ENCODE assay signal across 12 mouse cellular contexts in the genomic region with DNA sequence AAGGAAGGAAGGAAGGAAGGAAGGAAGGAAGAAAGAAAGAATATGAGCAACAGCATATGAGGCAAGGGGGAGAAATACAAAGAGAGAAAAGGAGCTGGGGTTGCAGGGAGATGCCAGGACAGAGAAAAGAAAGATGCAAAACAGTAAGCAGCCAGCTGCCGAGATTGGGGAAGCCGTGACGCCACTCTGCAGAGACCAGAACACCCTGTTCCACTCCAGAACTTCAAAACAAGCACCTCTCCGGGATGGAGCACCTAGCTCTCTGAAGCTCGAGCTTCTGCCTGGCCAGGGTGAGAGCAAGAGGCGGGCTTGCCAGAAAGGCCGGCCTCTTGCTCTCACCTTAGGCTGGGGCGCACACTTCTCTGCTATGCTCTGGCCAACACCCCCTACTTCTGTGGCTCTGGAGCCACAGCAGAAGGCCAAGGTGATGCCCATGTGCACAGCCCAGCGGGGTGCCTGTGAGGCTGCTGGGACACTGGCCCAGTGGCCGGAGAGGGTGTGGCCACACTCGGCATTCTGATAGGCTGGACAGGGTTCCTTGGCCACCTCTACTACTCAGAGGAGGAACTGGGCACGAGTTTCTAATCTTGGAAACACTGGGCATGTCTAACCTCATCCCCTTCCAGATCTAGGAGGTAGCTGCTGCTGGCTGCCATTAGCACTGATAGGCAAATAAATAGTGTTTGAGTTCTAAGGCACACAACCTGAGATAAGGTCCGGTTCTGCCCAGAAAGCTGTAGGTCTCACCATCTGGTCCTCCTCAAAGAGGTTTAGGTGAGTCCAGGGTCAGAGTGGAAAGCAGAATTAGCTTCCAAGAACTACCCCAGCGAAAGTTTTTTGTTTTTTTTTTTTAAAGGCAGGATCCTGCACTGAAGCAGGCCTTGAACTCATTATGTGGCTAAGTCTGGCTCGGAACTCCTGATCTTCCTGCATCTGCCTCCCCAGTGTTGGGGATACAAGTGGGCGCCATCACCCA. TPM values are rescaled to one million over a fixed set of nuclear protein-coding genes. Genes with fewer than 3 reads are reported as not detected.
DNase-seq lines count a peak whose midpoint lies in the region; ATAC-seq and TF ChIP-seq lines count a peak whose summit lies in the region.
"Had no signal": no experiment of that assay in that cellular context is flagged by ENCODE, and none has a peak within 500 bp of the region (broad histone marks: within the 10 kb centered on the region; RNA-seq: fewer than 3 reads in every experiment).

No protein-coding gene starts in this region.

- DNase-seq in kidney, adult 2 months: peak; percentile 59
- no peak for DNase-seq in kidney, postnatal 4 days
- DNase-seq in ES-E14 (ENCODE audit: low read depth, low spot score) (no peak), liver (no peak)
- peak; percentile 93 for DNase-seq in cerebellum, adult 11 months
- DNase-seq in gastrocnemius, postnatal 25 days: peak; percentile 85
- no peak for DNase-seq in neural tube, embryonic 10.5 days (ENCODE audit: extremely low spot score, low spot score)

- H3K27ac ChIP-seq in kidney, adult 2 months (ENCODE audit: insufficient read depth, low read depth, low read length): no peak overlapping the region
- no peak overlapping the region for H3K27ac ChIP-seq in ES-E14 (ENCODE audit: insufficient read depth, low read depth, low read length, poor library complexity, severe bottlenecking)

- H3K36me3 ChIP-seq in kidney, adult 2 months (ENCODE audit: control insufficient read depth, insufficient read depth, low read length): no peaks in the 10 kb centered on the region
- no peaks in the 10 kb centered on the region for H3K36me3 ChIP-seq in ES-E14 (ENCODE audit: control insufficient read depth, insufficient read depth, low read length, poor library complexity, severe bottlenecking)

- 69% methylated on average over 16 of the region's 16 CpGs for WGBS in kidney, adult 2 months

- H3K4me1 ChIP-seq in kidney, adult 2 months (ENCODE audit: control insufficient read depth, insufficient read depth, low read length): peaks cover 9% of the 10 kb centered on the region
- H3K4me1 ChIP-seq in ES-E14 (ENCODE audit: control insufficient read depth in 2 of 2, insufficient read depth in 2 of 2, low read length in 2 of 2, poor library complexity in 1 of 2): peaks cover 0 to 4% of the 10 kb centered on the region in 2 experiments; a peak in 2 of 4 replicates

- no peak overlapping the region for H3K9ac ChIP-seq in ES-E14 (ENCODE audit: insufficient read depth, low read depth, low read length, poor library complexity, severe bottlenecking)

- TF ChIP-seq CTCF in kidney, adult 2 months (conservative IDR thresholded peaks at IDR 0.05; ENCODE audit: insufficient read depth, insufficient read length, low read depth, low read length): no peak

- no peak for TF ChIP-seq POLR2A in kidney, adult 2 months (IDR thresholded peaks at IDR 0.05; ENCODE audit: low read depth, low read length)

- H3K9me3 ChIP-seq in ES-E14 (ENCODE audit: control insufficient read depth, insufficient read depth, low read depth, low read length): no peaks in the 10 kb centered on the region

- no peaks in the 10 kb centered on the region for H3K27me3 ChIP-seq in kidney, adult 2 months (replicated peaks; ENCODE audit: control insufficient read depth, insufficient read depth, low read length)

- no peak for ATAC-seq in erythroblast, adult 5-6 weeks (replicated peaks; ENCODE audit: low FRiP score, poor library complexity, severe bottlenecking)

- in situ Hi-C loops in ES-E14 (cut with MboI; ENCODE audit: low sequenced_read_pairs in 2 of 2, unreplicated experiment in 2 of 2): no loop called here

- no peak overlapping the region for H3K4me3 ChIP-seq in kidney, adult 2 months (ENCODE audit: insufficient read depth, low read depth, low read length)
- no peak overlapping the region for H3K4me3 ChIP-seq in ES-E14 (ENCODE audit: insufficient read depth in 1 of 2, low read depth in 1 of 2, low read length in 2 of 2, poor library complexity in 1 of 2, severe bottlenecking in 1 of 2)

TF ChIP-seq in ES-E14, 5 proteins besides CTCF, POLR2A, EP300 and RAD21:
- TF ChIP-seq ZNF384 (IDR thresholded peaks at IDR 0.05; ENCODE audit: low read depth, low read length): peak; percentile 96
- no peak for TF ChIP-seq CHD2 (IDR thresholded peaks at IDR 0.05; ENCODE audit: low read depth, low read length)

RNA-seq across cellular contexts. Expression of a gene that starts 33.5 kb away (rescaled TPM):
- 333 and 352 TPM in 2 replicates for polyA plus RNA-seq in kidney, adult 2 months (2012; rRNA removed)
- 0.36 and 0.48 TPM in 2 replicates for total RNA-seq in ES-E14 (2012; rRNA removed)
- total RNA-seq in gastrocnemius, postnatal 25 days (2021): 10 to 100 TPM; 12.3 to 13.0 TPM
- total RNA-seq in erythroblast, adult 5-6 weeks (2015; ENCODE audit: low replicate concordance): 7.7 and 10.8 TPM in 2 replicates
- 1.4 and 1.8 TPM in 2 replicates for total RNA-seq in erythroblast, adult 5-6 weeks (2017; ENCODE audit: low replicate concordance)

RNA-seq across cellular contexts. Expression of a gene that starts 36.3 kb away (rescaled TPM):
- 0.20 and 0.30 TPM in 2 replicates for polyA plus RNA-seq in kidney, adult 2 months (2012; rRNA removed)
- total RNA-seq in ES-E14 (2012; rRNA removed): 0.26 TPM in 1 of 2 replicates, not detected in the other
- total RNA-seq in gastrocnemius, postnatal 25 days (2021): not detected
- 22.4 and 29.4 TPM in 2 replicates for total RNA-seq in erythroblast, adult 5-6 weeks (2015; ENCODE audit: low replicate concordance)
- 27.7 and 53.0 TPM in 2 replicates for total RNA-seq in erythroblast, adult 5-6 weeks (2017; ENCODE audit: low replicate concordance)
- total RNA-seq: layer of hippocampus, postnatal 14 days; midbrain, postnatal 0 days had no signal
- polyA plus RNA-seq: midbrain, postnatal 0 days; thymus, postnatal 0 days had no signal

RNA-seq across cellular contexts. Expression of a gene that starts 49.6 kb away (rescaled TPM):
- 0.16 and 0.20 TPM in 2 replicates for polyA plus RNA-seq in kidney, adult 2 months (2012; rRNA removed)
- 0.09 and 0.26 TPM in 2 replicates for total RNA-seq in ES-E14 (2012; rRNA removed)
- total RNA-seq in gastrocnemius, postnatal 25 days (2021): not detected
- not detected in 2 replicates for total RNA-seq in erythroblast, adult 5-6 weeks (2015; ENCODE audit: low replicate concordance)
- not detected in 2 replicates for total RNA-seq in erythroblast, adult 5-6 weeks (2017; ENCODE audit: low replicate concordance)
- total RNA-seq: hematopoietic stem cell, adult 5-6 weeks; midbrain, postnatal 0 days had no signal

Comparison
In these comparisons a context has a peak if more than half of its experiments do, and no peak if none do; other contexts are left out.
1. DNase-seq: peak in kidney, adult 2 months (single experiment), cerebellum, adult 11 months (single experiment) and gastrocnemius, postnatal 25 days (single experiment); none in kidney, postnatal 4 days (0 of 2), ES-E14 (single experiment), neural tube, embryonic 10.5 days (single experiment) and liver (single experiment).
2. RNA of a gene that starts 36.3 kb away (total RNA-seq): 22.4 to 53.0 TPM in erythroblast, adult 5-6 weeks; 0.26 TPM in ES-E14 and not detected in gastrocnemius, postnatal 25 days; every median in the first group is over 10 times any median in the second.